Mouse (Mus musculus) lung, postnatal 0 days (tissue): ENCODE measurements around the gene Ankrd28. TPM values are rescaled to one million over a fixed set of nuclear protein-coding genes. Genes with fewer than 3 reads are reported as not detected.
A peak's percentile ranks its signal among the peaks of the same experiment; 100 is the strongest.

ENCODE experiments used
- ATAC-seq: fragments of 200-750 bp; cut with Nextera tagmentation; 2 replicates; pipeline ENCODE4 v1.8.0; 2017; ENCODE audit warnings: moderate library complexity
- DNase-seq: peaks from one replicate; pipeline ENCODE4 v3.0.0-alpha.2; 2016; ENCODE audit warnings: low spot score
- H3K27ac ChIP-seq: fragments of 300-500 bp; sonication (generic); 2 replicates; pipeline ENCODE4 v1.5.1; 2014; ENCODE audit warnings: antibody characterized with exemption, mild to moderate bottlenecking, low read length, mixed read lengths
- H3K27me3 ChIP-seq: fragments of 300-500 bp; sonication (generic); replicated peaks from 2 replicates; pipeline ENCODE4 v1.6.1; 2014; ENCODE audit warnings: low read length, mixed read lengths; ENCODE audit not compliant: insufficient read depth
- H3K36me3 ChIP-seq: fragments of 300-500 bp; sonication (generic); 2 replicates; pipeline ENCODE4 v1.6.1; 2014; ENCODE audit warnings: low read length, mixed read lengths; ENCODE audit not compliant: insufficient read depth
- H3K4me1 ChIP-seq: fragments of 300-500 bp; sonication (generic); 2 replicates; pipeline ENCODE4 v1.6.1; 2014; ENCODE audit warnings: antibody characterized with exemption, low read depth, low read length, mixed read lengths; ENCODE audit not compliant: insufficient read depth
- H3K4me2 ChIP-seq: fragments of 300-500 bp; sonication (generic); replicated peaks from 2 replicates; pipeline ENCODE4 v1.6.1; 2014; ENCODE audit warnings: low read depth, mild to moderate bottlenecking, low read length, moderate library complexity, mixed read lengths
- H3K4me3 ChIP-seq: fragments of 300-500 bp; sonication (generic); 2 replicates; pipeline ENCODE4 v1.5.1; 2014; ENCODE audit warnings: low read depth, low read length
- H3K9ac ChIP-seq: fragments of 300-500 bp; sonication (generic); replicated peaks from 2 replicates; pipeline ENCODE4 v1.6.1; 2014; ENCODE audit warnings: low read depth, mild to moderate bottlenecking
- H3K9me3 ChIP-seq: fragments of 300-500 bp; sonication (generic); 2 replicates; pipeline ENCODE4 v1.6.1; 2016; ENCODE audit warnings: low read length, mixed read lengths
- CTCF ChIP-seq: IDR thresholded peaks from 2 replicates; pipeline ENCODE4 v1.5.1; 2016; ENCODE audit warnings: antibody characterized with exemption, mild to moderate bottlenecking
- EP300 ChIP-seq: IDR thresholded peaks from 2 replicates; pipeline ENCODE4 v1.6.1; 2016; ENCODE audit warnings: antibody characterized with exemption, mild to moderate bottlenecking, control low read depth
- WGBS: fragments of 180-500 bp; shearing (Covaris S2); extraction: QIAGEN DNeasy Blood & Tissue Kit; methylation state at CpG from one replicate; pipeline ENCODE4 v1.1.7; 2014; 5-methylcytosine and 5-hydroxymethylcytosine counted together
- polyA plus RNA-seq: library from polyadenylated mRNA; unstranded; fragments of >200 nt; fragmentation: Nextera tagmentation; extraction: Ambion mirVana; gene quantifications from 2 replicates; pipeline ENCODE4 v1.2.1, GENCODE M21; 2015

Ankrd28 gene
- polyA plus RNA-seq, 1 experiment from 2014 or later, result 3.8 TPM

DNA sequence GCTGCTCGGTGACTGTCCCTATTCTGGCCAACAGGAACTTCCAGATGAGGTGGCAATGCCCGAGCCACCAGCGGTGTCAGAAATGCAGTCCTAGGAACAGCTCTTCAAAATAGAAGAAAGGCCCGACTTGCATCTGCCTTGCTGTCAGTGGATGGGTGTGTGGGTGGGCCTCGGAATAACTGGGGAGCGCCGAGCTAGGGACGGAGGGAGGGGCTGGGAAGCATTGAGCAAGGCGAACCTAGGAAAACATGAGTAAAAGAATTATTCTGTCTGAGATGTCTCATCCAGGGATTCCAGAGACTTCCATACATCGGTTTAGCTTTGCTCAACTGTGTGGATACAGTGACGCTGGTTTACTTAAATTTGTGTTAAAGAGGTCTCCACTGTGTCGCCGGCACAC, 162.1 kb downstream of the Ankrd28 start:
- no peak overlapping the region for H3K4me2 ChIP-seq
- TF ChIP-seq EP300 (no peak), CTCF (no peak)
- ATAC-seq, result no peak
- no peak overlapping the region for H3K9ac ChIP-seq
- H3K27ac ChIP-seq, result peak overlapping the region; percentile 90
- 77% methylated on average over 13 of the region's 13 CpGs for WGBS
- no peak for DNase-seq
- H3K4me1 ChIP-seq, result peaks cover 15% of the 10 kb centered on the region
- no peaks in the 10 kb centered on the region for H3K27me3 ChIP-seq
- no peaks in the 10 kb centered on the region for H3K9me3 ChIP-seq
- H3K36me3 ChIP-seq, result peaks cover 11% of the 10 kb centered on the region; the same call in 1 of the 2 replicates
- H3K4me3 ChIP-seq, result no peak overlapping the region

DNA sequence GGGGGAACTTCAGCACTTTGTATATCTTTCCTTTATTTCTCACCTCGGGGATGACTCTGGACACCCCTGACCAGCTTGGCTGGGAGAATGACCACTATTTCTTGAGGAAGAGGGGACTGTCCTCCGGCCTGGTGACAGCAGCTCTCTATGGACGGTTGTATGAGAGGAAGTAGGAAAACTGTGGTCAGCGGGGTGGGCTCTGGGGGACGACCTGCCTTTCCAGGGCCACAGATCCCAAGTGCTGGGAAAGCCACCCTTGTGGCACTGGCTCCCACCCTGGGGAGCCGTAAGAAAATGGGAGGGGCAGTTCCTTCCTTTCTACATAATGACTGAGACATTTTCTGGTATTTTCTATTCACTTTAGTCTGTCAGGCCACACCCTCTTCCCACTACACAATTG, 162.7 kb downstream of the Ankrd28 start:
- DNase-seq (peak; percentile 37), ATAC-seq (no peak)
- WGBS, result 64% methylated on average over 6 of the region's 6 CpGs
- TF ChIP-seq CTCF (no peak), EP300 (peak; percentile 61)
- Histone ChIP-seq H3K4me1 (peaks cover 20% of the 10 kb centered on the region), H3K9me3 (no peaks in the 10 kb centered on the region), H3K4me3 (no peak overlapping the region), H3K4me2 (no peak overlapping the region), H3K27me3 (no peaks in the 10 kb centered on the region), H3K27ac (no peak overlapping the region), H3K9ac (no peak overlapping the region), H3K36me3 (peaks cover 11% of the 10 kb centered on the region; the same call in 1 of the 2 replicates)

DNA sequence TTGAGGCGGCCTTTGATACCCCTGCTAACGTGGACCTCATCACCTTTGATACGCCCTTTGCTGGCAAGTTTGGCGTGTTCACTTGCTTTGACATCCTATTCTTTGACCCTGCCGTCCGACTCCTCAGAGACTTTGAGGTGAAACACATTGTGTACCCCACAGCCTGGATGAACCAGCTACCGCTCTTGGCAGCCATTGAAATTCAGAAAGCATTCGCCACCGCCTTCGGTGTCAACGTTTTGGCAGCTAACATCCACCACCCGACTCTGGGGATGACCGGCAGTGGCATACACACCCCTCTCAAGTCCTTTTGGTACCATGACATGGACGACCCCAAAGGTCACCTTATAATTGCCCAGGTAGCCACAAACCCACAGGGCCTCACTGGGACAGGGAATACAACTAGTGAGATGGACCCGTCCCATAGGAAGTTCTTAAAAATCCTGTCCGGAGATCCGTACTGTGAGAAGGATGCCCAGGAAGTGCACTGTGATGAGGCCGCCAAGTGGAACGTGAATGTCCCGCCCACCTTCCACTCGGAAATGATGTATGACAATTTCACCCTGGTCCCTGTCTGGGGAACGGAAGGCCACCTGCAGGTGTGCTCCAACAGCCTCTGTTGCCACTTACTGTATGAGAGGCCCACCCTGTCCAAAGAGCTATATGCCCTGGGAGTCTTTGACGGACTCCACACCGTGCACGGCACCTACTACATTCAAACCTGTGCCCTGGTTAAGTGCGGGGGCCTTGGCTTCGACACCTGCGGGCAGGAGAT, 163.3 kb downstream of the Ankrd28 start:
- Histone ChIP-seq H3K4me3 (no peak overlapping the region), H3K9ac (no peak overlapping the region), H3K4me2 (no peak overlapping the region), H3K36me3 (peaks cover 11% of the 10 kb centered on the region; the same call in 1 of the 2 replicates), H3K9me3 (no peaks in the 10 kb centered on the region), H3K27ac (no peak overlapping the region), H3K4me1 (peaks cover 23% of the 10 kb centered on the region), H3K27me3 (no peaks in the 10 kb centered on the region)
- TF ChIP-seq CTCF (no peak), EP300 (no peak)
- ATAC-seq (no peak), DNase-seq (no peak)
- WGBS, result 94% methylated on average over 28 of the region's 28 CpGs

DNA sequence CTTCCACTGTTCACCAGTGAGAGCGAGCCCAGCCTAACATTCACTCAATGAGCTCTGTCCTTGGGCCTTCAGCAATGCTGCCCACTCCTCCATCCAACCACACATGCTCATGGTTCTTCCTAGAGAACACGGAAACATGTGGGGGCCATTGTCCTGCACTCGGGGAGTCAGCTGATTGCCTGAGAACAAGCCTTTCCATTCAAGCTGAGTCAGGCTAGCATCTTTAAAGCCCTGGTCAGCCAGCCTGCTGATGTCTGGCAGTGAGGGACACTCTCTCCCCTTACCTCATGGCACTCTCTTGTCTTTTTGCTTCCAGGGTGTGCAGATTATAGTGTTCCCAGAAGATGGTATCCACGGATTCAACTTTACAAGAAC, 164.9 kb downstream of the Ankrd28 start:
- H3K4me2 ChIP-seq, result no peak overlapping the region
- no peak overlapping the region for H3K27ac ChIP-seq
- no peak for DNase-seq
- no peak overlapping the region for H3K9ac ChIP-seq
- TF ChIP-seq CTCF (no peak), EP300 (no peak)
- ATAC-seq, result no peak
- 80% methylated on average over 4 of the region's 4 CpGs for WGBS
- no peaks in the 10 kb centered on the region for H3K27me3 ChIP-seq
- H3K9me3 ChIP-seq, result no peaks in the 10 kb centered on the region
- H3K4me3 ChIP-seq, result no peak overlapping the region
- H3K36me3 ChIP-seq, result peaks cover 11% of the 10 kb centered on the region; the same call in 1 of the 2 replicates
- peaks cover 25% of the 10 kb centered on the region for H3K4me1 ChIP-seq

DNA sequence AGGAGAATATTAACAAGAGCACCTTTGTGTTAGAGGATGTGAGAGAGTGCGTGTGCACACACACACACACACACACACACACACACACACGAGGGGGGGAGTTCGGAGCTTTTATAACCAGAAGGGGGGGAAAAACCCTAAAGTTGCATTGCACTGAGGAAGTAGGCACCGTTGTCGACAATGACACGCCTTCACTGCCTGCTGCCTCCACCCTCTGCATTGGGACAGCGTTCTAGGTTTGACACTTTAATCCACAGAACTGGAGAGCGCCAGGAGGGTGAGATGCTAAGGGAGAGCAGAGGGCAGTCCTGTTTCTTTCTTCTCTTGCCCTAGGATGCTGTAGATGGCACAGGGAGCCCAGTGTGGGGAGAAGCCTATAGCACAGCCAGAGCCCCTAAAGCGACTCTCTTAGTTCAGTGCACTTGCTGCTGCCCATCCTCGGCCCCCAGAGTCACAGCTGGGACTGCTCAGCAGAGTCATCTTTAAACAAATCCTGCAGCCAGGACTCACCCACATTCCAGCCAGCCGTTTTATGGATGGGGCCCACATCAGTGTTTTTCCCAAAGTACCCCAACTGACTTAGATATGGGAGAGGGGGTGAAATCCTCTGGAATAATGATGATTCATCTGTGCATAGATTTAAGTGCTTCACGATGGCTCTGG, 165.4 kb downstream of the Ankrd28 start:
- peaks cover 25% of the 10 kb centered on the region for H3K4me1 ChIP-seq
- H3K27ac ChIP-seq, result no peak overlapping the region
- no peaks in the 10 kb centered on the region for H3K27me3 ChIP-seq
- TF ChIP-seq CTCF, result no peak
- TF ChIP-seq EP300, result no peak
- WGBS, result 43% methylated on average over 10 of the region's 12 CpGs
- no peak overlapping the region for H3K4me3 ChIP-seq
- H3K36me3 ChIP-seq, result peaks cover 11% of the 10 kb centered on the region; the same call in 1 of the 2 replicates
- H3K9ac ChIP-seq, result no peak overlapping the region
- no peak overlapping the region for H3K4me2 ChIP-seq
- no peak for DNase-seq
- no peak for ATAC-seq
- H3K9me3 ChIP-seq, result no peaks in the 10 kb centered on the region

DNA sequence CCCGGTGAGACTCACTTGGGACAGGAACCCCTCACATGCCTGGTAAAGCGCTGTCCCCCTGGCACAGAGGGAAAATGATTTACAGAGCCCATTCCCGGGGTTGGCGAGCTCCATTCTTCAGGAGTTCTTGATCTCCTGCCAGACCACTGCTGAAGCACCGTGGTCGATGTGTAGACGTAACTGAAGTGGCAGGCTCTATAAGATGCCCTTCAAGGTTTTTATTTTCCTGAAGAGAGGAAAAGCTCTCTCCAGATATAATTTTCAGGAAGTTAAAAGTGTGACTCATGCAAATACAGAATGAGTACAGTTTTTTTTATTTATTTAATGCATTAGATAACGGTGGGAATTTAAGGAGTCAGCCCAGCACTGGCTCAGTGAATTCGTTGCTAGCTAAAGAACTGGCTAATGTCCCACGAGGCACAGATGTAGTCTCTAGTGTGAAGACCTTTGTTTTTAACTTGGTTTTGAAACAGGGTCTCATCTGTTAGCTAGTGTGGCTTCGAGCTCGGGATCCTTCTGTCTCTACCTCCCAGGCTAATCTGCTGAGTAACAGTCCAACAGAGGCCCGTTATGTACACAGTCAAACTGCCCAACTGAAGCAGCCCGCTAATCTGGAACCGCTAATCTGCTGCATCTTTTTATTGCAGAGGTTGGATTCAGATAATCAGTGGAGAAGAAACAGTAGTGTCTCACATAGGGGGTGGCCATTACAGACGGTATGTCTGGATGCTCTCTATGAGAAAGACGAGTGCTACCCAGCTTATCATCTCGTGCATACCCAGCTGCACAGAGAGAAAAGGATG, 166.2 kb downstream of the Ankrd28 start:
- H3K27ac ChIP-seq, result peak overlapping the region; percentile 1; the same call in 1 of the 2 replicates
- peaks cover 28% of the 10 kb centered on the region for H3K4me1 ChIP-seq
- H3K27me3 ChIP-seq, result no peaks in the 10 kb centered on the region
- DNase-seq, result peak; percentile 77
- no peak overlapping the region for H3K4me3 ChIP-seq
- H3K9me3 ChIP-seq, result no peaks in the 10 kb centered on the region
- no peak for ATAC-seq
- no peak overlapping the region for H3K4me2 ChIP-seq
- no peak overlapping the region for H3K9ac ChIP-seq
- peaks cover 11% of the 10 kb centered on the region; the same call in 1 of the 2 replicates for H3K36me3 ChIP-seq
- no peak for TF ChIP-seq CTCF
- peak; percentile 51; the same call in 1 of the 2 replicates for TF ChIP-seq EP300
- WGBS, result 35% methylated on average over 18 of the region's 18 CpGs
